Mouse (Mus musculus) ovary, adult 2 months (tissue): ENCODE results near the gene Olfr267. TPM values are rescaled to one million over a fixed set of nuclear protein-coding genes. Genes with fewer than 3 reads are reported as not detected.

Experiments used
- polyA plus RNA-seq: library from polyadenylated mRNA; depleted of rRNA; stranded (reverse); fragments of >200 nt; gene quantifications from 2 replicates; pipeline ENCODE4 v1.2.3, GENCODE M21; 2012; rRNA removed

Gene Olfr267
- not detected in 2 replicates for polyA plus RNA-seq

DNA sequence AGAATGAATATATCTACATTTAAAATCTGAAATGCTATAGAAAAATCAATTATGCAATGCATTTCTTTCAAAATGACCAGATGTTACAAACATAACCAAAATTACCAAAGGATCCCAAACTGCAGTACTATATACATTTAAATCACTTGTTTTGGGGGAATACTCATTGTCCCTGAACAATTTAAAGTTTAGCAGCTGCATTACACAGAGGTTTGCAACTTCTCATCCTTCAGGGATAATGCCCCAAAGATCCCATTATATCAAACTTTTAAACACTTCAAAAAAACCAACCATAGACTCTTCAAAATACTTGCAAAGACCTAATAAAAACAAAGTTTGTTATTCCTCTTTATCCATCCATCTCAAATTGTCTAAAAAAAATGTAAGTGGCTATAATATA is at the start of gene Olfr267:
TSS of gene Olfr267 (minus strand) at position 101 of the 400 bp plus-strand sequence.

Other genes starting within 250 kb of the Olfr267 start
- gene Lpar1, start 233.8 kb downstream of the Olfr267 start, polyA plus RNA-seq, result 28.2 and 30.5 TPM in 2 replicates
- gene Ecpas, start 125.0 kb upstream of the Olfr267 start, polyA plus RNA-seq, result 29.6 and 63.9 TPM in 2 replicates
- gene Zkscan16, start 155.9 kb upstream of the Olfr267 start, polyA plus RNA-seq, result 0.07 and 0.10 TPM in 2 replicates
- 3.4 and 5.4 TPM in 2 replicates for gene Ptgr1, start 199.4 kb upstream of the Olfr267 start, polyA plus RNA-seq
- gene Dnajc25, start 207.3 kb upstream of the Olfr267 start, polyA plus RNA-seq, result 10.8 and 13.4 TPM in 2 replicates
- 5.0 TPM in 1 of 2 replicates, not detected in the other for gene Gm20503, start 215.5 kb upstream of the Olfr267 start, polyA plus RNA-seq
- 27.6 and 29.4 TPM in 2 replicates for gene Gng10, start 247.4 kb upstream of the Olfr267 start, polyA plus RNA-seq